Mouse (Mus musculus) thymus, adult 2 months (tissue): ENCODE measurements at regions not wholly inside any gene's neighbourhood (a gene's known extent, or its start where the extent isn't known, plus 50 kb on each side); places are given as distances from the start of the nearest gene placed in this dataset.

ENCODE experiments used
- CTCF ChIP-seq: fragments of 200-500 bp; IDR thresholded peaks from 2 replicates; pipeline ENCODE4 v1.5.1; 2012; ENCODE audit warnings: mild to moderate bottlenecking, control low read depth, low read length, moderate library complexity, borderline replicate concordance; ENCODE audit not compliant: control insufficient read depth, poor library complexity, insufficient read depth; ENCODE audit errors: extremely low read depth
- POLR2A ChIP-seq: fragments of 200-500 bp; IDR thresholded peaks from 2 replicates; pipeline ENCODE4 v1.6.1; 2012; ENCODE audit warnings: mild to moderate bottlenecking, low read length, control low read depth, moderate library complexity; ENCODE audit not compliant: control insufficient read depth, poor library complexity, insufficient read depth; ENCODE audit errors: extremely low read depth

- no peak for TF ChIP-seq CTCF
- TF ChIP-seq POLR2A: no peak
These were observed 59.4 kb upstream of the E2f3 start for GRCm38 (mm10) chr13:30045225-30045624.
